Mouse (Mus musculus) urinary bladder, adult 18-20 months (tissue): Measurements from ENCODE around the gene Zfp874a.
"Not testable (repeated sequence)": the region's sequence is repeated elsewhere in the genome, so short reads cannot be mapped to it uniquely, and the experiment has no call there.

ENCODE experiments used
- DNase-seq, 2 experiments: peaks; one replicate each; pipeline ENCODE4 v3.0.0; 2022; ENCODE audit warnings: low spot score in 2 of 2, mixed read lengths in 2 of 2

The Zfp874a gene

DNA sequence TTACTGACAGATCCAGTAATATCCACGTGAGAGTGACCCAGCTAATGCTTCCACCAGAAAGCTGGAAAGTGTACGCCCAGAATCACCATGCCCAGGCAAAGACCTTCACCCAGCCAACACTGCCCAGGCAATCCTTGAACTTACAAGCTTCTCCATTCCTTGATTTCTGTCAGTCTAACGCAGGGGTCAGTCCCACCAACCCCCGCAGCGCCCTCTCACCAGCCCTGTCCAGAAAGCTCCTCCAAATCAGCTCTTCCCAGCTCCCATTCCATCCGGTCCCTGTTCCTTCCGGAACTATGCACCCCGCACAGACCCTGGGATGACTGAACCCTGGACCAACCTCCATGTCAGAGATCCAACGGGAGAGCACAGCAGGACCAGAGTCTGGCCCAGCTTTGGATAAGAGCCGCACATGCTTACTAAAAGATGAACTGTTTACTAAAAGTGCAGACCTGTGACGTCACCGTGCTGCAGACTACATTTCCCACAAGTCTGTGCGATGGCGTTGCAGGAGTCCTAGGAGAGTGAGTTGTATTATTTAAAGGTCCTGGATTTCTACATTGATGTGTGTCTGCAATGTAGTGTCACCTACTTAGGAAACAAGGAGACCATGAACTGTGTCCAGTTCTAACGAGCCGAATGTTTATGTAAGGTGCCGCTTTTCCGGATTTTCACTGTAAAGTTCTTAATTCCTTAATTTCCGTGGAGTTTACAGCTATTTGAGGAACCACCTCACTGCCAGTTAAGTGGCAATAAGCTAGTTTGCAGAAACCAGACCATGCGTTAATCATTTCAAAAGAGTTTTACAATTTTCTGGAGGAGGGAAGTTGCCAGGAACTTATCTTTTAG, at the start of gene Zfp874a:
Gene Zfp874a, minus strand, starts transcription at position 453 of the 849 bp plus-strand sequence.
- DNase-seq, result peak; percentile 87 to 88

DNA sequence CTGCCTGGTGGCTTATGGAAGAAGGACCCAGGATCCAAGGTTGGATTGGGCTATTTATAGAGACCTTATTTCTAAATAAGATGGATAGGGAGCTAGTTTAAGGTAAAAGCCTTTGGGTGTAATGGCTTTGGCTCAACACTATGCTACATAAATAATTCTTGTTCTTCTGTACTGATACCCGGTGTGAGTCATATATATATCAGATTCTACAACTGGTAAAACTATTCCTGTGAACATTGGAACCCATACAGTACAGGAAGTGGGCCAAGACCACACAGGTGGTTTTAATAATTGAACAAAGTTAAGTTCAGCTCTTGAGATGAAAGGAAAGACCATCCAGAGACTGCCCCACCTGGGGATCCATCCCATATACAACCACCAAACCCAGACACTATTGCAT, 49.5 kb upstream of the Zfp874a start:
- DNase-seq, result no peak

DNA sequence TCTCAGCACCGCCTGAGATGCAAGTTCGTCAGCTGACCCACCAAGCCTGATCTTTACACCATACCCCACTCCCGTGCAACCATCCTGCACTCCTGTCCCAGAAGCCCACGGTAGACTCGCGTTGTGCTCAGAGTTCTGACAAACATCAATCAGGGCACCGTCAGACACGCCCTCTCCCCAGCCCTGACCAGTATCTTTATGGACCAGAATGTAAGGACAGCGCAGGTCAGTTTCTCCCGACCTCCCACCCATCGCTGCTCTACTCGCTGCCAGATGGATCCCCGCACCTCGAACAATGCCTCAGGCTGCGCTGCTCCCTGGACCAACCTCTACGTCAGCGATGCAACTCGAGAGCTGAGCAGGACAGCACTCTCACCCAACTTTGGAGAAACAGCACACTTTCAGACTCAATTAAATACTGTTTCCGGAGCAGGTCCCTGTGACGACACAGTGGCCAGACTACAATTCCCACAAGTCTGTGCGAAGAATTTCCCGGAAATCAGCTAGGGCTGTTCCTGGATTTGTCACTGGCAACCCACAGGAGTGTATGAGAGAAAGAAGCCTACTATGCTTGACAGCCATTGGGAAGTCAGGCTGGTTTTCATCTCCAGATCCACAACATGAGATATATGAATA, 48.8 kb upstream of the Zfp874a start, which contains the start of gene Zfp58:
Gene Zfp58, minus strand, starts transcription at position 472 of the 636 bp plus-strand sequence.
- DNase-seq, result peak; percentile 67 to 83

DNA sequence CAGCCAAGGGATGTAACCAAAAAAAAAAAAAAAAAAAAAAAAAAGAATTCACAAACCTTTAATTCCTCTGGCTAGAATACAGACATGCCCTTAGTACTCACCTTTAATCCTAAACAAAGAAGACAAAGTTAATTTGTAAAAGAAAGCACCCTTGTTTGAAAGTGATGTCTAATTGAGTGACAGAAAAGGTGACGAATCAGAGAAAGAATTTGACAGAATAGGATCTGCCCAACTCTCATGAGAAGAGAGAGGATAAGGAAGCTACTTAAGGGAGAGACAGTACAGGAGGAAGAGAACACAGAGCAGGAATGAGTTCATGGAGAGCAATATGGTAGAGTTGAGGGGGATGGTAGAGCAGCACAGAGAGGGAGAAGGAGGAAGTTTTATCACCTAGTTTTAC, 44.2 kb upstream of the Zfp874a start:
- DNase-seq, result no peak

DNA sequence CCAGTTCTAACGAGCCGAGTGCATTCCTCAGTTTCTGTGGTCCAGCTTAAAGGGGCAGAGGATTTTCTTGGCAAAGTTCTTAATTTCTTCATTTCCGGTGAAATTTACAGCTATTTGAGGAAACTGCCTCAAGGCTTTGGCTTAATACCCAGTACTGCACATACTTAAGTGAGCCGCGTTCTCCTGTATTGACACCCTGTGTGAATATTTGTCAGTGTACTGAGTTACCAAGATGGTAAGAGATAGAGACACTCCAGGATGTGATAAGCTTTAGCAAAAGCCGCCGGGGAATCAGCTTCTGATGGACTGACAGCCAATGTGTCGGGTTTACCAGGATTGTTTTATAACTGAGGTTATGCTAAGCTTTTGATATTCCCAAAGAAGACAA, 33.0 kb upstream of the Zfp874a start:
- DNase-seq, result no peak

DNA sequence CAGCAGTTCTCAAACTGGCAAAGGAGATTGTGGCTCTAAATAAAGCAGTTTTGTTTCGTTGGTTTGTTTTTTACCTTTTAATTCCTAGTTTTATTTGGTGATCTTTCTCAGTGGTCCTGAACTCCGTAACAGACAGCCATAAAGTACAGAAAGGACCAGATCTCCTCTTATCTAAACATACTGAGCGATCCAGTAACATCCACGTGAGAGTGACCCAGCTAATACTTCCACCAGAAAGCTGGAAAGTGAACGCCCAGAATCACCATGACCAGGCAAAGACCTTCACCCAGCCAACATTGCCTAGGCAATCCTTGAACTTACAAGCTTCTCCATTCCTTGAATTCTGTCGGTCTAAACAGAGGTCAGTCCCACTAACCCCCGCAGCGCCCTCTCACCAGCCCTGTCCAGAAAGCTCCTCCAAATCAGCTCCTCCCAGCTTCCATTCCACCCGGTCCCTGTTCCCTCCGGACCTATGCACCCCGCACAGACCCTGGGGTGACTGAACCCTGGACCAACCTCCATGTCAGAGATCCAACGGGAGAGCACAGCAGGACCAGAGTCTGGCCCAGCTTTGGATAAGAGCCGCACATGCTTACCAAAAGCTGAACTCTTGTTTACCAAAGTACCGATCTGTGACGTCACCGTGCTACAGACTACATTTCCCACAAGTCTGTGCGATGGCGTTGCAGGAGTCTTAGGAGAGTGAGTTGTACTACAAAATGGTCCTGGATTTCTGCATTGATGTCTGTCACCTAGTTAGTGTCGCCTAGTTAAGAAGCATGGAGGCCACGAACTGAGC, 32.4 kb upstream of the Zfp874a start, which contains the start of gene Zfp874b:
Gene Zfp874b, minus strand, starts transcription at position 634 of the 799 bp plus-strand sequence.
- peak; percentile 80 to 89 for DNase-seq

DNA sequence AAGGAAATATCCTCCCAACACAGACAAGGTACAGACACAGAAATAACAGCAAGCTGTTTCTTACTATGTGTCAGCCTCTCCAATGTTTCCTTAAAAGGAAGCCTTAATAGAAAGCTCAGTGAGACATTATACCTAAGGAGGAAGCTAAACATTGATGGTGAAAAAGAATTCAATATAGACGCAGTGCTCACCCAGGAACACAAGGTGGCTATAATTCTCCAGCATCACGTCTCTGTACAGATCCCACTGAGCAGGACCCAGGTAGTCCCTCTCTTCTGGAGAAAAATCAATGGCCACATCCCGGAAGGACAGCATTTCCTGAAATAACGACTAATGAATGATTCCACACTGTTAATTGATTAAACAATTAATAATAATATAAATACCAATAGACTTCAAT, 30.1 kb upstream of the Zfp874a start:
- no peak for DNase-seq

DNA sequence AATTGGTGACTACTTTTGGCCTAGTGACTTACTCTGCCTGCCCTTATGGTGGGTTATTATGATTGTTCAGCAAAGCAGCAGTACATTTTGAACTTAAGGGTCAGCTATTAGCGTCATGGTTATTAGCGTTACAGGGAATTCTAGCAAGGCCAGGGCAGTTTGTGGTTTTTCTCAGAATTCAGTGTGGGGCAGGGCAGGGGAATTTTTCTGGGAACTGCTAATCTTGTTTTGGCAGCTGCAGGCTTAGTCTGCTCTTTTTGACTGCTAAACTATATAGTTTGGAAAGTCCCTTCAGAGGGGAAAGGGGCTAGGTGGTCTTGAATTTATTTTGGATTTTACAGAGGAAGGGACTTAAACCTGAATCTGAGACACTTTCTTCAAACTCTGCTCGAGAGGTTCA, 17.9 kb upstream of the Zfp874a start:
- no peak for DNase-seq

DNA sequence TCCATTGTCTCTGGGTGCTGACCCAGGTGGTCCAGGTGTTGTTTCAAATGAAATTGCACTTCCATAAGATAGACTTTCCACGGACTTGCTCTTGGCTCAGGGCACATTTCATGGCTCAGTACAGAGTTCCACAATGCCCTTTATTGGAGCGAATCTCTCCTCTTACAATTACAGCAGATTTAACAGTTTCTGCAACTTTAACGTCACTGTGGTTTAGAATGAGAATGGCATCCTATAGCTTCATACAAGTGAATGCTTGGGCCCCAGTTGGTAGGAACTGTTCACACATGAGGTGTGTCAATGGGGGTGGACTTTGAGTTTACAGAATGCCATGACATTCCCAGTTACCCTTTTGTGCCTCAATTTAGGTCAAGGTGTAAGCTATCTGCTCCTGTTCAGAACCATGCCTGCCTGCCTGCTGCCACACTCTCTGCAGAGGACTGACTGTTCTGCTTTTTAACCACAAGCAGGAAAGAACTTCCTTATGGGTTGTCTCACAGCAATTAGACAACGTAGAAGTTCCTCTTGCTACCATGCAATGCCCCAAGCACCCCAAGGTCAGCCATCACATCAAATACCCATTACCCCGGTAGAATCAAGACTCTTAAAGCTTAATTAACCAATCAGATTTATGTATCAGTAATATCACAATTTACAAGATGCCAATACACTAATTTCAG, 12.2 kb upstream of the Zfp874a start:
- DNase-seq, result not testable (repeated sequence)

DNA sequence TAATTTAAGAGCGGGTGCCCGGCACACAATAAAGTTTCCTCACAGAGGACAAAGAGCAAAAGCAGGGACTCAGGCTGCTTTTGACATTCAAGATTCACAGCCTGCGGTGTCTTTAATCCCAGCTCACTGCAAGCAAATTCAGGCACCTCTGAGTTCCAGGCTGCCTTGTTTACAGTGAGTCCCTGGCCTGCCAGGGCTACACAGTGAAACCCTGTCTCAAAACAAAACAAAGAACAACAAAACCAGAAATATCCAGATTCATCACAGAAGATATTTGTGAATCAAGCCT, 541 bp upstream of the Zfp874a start:
- DNase-seq, result no peak

DNA sequence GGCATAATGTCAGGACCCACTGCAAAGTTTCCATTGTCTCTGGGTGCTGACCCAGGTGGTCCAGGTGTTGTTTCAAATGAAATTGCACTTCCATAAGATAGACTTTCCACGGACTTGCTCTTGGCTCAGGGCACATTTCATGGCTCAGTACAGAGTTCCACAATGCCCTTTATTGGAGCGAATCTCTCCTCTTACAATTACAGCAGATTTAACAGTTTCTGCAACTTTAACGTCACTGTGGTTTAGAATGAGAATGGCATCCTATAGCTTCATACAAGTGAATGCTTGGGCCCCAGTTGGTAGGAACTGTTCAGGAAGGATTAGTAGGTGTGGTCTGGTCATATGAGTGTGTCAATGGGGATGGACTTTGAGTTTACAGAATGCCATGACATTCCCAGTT, 14.3 kb downstream of the Zfp874a start:
- DNase-seq, result not testable (repeated sequence)

DNA sequence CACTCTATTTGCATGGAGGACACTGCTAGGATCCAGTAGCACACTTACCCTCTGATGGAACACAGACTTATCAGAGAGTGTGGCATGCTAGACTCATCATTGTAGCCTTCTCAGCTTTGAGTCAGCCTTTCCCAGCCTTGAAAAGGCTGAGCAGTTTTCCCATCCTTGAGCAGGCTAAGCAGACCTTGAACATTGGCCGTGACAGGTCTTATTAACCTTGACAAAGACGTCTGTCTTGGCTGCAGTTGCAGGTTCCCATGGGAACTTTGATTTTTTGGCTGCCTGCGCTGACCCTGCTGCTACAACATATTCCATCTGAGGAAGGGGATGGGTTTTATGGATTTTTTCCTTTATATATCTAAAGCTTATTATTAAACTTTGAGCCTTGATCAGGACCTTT, 23.3 kb downstream of the Zfp874a start:
- no peak for DNase-seq

DNA sequence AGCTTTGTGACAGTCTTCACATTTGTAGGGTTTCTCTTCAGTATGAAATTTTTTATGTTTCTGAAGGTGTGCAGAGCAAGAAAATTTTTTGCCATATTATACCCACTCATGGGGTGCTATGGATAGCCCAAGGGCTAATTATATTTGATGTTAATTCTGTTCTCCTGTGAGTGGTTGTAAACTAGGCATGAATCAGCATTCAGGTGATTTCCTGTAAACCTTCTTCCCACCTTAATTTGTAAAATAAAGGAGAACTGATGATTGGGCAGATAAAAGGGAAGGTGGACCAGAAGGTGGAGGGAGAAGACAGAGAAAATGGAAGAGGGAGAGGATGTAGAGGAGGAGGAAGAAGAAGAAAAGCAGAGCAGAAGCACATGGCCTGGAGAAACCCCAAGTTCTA, 25.7 kb downstream of the Zfp874a start:
- DNase-seq, result not testable (repeated sequence)

DNA sequence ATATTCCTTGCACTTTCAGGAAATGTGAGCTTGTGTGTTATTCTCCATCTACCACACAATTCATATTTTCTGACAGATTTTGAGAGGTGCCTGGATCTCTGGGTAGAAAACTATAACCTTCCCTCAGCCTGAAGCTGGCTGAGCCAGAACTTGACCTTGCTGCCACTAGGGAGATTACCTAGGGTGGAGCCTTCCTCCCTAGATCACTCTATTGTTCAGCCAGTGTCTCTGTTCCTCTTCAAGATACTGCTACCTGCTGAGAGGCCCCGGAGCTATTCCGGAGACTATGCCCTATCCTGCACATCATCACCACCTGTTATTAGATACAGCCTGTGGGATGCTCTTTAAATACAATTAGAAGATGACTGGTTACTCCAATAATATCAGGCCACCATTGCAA, 28.9 kb downstream of the Zfp874a start:
- not testable (repeated sequence) for DNase-seq

DNA sequence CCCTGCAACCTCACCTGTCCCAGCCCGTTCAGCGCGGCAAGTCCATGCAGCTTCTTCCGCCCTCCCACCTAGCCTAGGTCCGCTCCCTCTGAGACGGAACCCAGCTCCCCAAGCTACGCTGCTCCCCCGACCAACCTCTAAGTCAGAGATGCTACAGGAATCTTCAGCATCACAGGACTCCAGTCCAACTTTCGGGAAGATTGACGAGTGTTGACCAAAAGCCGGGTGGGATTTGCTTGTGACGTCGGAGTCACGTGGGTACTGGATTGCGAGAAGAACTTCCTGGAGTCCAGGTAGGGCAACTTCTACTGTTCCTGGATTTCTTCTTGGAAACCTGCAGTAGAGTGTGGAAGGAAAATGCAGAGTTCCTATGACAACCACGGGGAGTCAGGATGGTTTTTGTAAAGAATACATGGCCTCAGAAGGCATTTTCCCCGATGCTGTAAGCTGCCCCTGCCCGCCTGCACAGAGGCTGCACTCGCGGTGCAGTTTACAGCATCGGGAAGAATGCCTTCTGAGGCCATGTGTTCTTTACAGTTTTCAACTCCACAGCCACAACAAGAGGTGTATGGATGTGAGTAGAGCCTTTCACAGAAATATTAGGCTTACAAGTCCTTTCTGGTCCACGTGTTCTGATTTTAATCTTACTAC, 30.1 kb downstream of the Zfp874a start, which contains the start of gene Zfp459:
Gene Zfp459, minus strand, starts transcription at position 212 of the 651 bp plus-strand sequence.
- peak; percentile 36 to 55 for DNase-seq

DNA sequence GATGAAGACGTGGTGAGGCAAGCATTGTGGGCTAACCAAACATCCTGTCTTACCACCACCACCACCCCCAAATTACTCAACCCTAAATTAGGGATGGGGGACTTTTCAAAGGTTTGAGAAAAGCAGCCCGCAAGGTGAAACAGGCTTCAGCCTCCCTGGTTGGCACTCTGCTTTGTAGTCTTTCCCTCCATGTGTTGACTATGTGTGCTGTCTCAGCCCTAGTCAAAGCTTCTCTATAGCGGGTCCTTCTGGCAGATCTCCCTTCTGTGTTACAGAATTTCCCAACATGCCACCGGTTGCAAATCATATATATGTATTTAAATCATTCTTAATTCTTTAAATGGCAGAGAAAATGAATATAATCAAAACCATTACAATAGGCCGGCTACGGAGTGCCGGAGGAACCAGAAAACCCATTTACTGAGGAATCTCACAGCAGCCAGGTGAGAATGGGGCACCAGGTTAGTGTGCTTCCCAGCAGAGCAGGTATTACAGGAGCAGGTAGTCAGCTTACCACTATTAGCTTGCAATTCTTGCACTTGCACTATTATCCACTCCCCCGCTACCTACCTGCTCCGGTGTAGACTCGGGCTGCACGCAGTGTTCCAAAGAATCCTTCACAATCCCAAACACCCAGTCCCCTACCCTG, 30.7 kb downstream of the Zfp874a start:
- no peak for DNase-seq

DNA sequence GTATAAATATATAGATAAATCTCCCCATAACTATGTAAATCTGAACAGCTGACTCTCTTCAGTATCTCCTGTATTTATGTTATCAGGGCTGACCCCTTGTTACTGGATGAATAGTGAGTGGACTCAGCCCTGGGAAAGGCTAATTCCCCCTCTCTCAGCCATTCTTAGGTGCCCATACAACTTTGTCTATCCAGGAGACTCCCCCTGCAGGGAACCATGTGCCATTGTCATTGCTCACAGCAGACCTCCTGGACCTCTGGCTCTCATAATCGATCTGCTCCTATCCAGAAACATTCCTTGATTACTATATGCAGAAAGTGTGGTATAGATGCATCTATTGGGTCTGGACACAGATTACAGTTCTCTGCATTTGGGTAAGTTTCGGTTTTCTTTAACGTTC, 34.6 kb downstream of the Zfp874a start:
- no peak for DNase-seq

DNA sequence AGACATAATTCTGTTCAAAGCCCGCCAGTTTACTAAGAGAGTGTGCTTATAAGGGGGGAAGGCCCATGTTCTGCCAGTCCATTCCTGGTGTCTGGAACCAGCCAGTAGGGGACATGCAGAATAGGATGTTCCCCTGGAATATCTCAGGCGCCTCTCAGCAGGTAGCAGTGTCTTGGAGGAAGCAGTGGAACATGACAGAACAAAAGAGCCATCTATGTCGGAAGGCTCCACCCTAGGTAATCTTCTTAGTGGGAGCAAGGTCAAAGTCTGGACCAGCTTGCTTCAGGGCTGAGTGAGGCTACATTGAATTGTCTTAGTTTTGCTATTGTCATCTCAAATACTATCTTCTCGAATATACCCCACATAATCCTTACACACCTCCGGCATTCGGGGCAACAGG, 35.7 kb downstream of the Zfp874a start:
- DNase-seq, result no peak

DNA sequence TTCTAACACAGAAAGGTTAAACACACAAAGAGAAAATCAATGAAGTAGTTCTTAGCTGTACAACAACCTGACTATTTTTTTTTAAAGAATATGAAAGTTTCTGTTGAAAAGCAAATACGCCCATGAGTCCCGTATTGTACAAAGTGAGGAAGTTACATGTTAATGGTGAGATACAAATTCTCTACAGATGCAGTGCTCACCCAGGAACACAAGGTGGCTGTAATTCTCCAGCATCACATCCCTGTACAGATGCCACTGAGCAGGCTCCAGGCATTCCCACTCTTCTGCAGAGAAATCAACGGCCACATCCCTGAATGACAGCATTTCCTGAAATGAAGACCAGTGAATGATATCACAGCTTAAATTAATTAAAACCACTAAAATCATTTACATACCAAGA, 37.8 kb downstream of the Zfp874a start:
- DNase-seq, result not testable (repeated sequence)

DNA sequence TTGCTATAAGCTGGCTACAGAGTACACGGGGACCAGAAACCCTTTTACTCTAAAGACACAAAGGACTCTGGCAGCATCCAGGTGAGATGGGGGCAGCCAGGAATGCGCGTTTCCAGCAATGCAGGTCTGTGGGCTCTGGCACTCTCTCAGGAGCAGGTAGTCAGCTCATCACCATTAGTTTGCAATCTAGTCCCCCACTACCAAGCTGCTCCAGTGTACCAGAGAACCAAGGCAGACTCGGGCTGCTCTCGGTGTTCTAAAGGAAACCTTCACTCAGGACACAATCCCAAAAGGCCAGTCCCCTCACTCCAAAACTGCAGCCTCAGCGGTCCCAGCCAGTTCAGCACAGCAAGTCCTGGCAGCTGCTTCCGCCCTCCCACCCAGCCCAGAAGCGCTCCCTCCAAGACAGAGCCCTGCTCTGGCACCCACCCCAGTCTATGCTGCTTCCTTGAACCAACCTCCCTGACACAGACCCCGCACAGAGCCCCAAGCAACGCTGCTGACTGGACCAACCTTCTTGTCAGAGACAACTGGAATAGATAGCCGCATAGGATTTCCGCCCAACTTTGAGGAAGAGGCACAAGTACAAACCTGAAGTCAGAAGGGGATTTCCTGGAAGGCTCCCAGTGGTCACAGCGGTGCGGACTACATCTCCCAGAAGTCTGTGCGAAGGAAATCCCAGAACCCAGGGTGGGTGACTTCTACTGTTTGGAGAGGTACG, 52.1 kb downstream of the Zfp874a start, which contains the start of gene Zfp429:
Gene Zfp429, minus strand, starts transcription at position 637 of the 721 bp plus-strand sequence.
- DNase-seq, result peak; percentile 60 to 63
